Mouse (Mus musculus): ENCODE data around the gene Ptcd3.

Ptcd3 gene

DNA sequence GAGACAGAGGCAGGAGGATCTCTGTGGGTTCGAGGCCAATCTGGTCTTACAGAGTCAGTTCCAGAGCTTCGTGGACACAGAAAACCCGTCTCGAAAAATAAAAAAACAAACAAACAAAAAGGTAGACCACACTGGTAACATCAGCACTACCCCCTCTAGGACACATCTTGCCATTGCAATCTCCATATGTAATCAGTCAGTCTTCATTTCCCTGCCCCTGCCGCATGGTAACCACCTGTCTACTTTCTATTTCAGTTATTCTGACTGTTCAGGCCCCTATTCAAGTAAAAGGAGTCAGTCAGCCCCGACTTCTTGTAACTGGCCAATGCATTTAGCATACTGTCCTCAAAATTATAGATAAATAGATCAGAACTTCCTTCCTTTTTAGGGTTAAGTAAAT is 1.3 kb upstream of the Ptcd3 start:
- no peak for TF ChIP-seq GATA4 (IDR thresholded peaks at IDR 0.05; ENCODE audit: insufficient replicate concordance, low read length)

DNA sequence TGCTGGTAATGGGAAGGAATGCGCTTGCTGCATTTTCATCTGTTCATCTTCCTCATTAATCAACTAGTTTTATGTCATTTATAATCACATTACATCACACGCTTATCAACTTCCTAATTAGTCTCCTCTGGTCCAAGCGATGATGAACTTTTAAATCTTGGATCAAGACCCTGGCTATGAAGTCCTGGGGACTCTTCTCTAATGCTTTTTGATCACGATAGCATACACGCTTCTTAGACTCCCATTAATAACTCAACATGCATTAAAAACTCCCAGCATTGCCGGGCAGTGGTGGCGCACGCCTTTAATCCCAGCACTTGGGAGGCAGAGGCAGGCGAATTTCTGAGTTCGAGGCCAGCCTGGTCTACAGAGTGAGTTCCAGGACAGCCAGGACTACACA is 834 bp upstream of the Ptcd3 start:
- no peak for TF ChIP-seq GATA4 (IDR thresholded peaks at IDR 0.05; ENCODE audit: insufficient replicate concordance, low read length)

DNA sequence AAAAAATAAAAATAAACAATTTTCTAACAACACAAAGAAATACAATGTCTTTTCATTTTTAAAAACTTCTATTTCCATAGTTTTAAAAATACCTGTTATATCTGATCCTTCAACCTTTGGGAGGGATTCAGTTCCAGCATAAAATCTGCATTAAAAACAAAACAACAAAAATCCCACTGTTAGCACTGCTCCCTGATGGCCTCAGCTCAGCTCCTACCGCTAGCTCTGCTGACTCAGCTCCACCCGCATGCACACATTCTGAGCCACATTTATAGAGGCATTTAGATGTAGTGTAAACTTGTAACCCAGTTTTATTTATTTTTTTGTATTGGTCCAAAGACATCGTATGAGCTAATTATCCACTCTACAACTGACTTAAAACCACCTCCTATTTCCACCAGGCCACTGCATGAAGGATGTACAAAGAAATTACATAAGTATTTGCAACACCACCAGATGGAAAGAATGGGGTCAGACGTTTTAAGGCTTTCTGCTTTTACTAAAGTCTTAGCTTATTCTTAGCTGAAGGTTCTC is 781 bp downstream of the Ptcd3 start:
- no peak for TF ChIP-seq GATA4 (IDR thresholded peaks at IDR 0.05; ENCODE audit: insufficient replicate concordance, low read length)

DNA sequence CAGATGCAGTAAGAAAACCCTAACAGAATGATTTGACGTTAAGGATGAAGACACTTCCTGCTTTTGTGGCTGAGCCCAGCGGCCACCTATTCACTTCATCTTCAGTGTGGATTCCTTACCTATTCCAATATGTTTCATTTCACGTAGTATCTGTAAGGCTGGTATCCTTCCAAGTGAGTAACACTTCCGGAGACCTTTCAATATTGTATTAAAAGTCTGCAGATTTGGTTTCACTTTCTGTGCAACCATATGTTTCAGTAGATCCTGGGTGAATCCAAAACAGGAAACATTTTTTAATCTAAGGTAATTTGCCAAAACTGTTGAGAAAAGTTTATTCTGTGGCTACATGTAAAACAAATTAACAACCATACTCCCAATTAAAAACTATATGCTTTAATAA is 15.3 kb downstream of the Ptcd3 start:
- TF ChIP-seq GATA4 (IDR thresholded peaks at IDR 0.05; ENCODE audit: insufficient replicate concordance, low read length): no peak

DNA sequence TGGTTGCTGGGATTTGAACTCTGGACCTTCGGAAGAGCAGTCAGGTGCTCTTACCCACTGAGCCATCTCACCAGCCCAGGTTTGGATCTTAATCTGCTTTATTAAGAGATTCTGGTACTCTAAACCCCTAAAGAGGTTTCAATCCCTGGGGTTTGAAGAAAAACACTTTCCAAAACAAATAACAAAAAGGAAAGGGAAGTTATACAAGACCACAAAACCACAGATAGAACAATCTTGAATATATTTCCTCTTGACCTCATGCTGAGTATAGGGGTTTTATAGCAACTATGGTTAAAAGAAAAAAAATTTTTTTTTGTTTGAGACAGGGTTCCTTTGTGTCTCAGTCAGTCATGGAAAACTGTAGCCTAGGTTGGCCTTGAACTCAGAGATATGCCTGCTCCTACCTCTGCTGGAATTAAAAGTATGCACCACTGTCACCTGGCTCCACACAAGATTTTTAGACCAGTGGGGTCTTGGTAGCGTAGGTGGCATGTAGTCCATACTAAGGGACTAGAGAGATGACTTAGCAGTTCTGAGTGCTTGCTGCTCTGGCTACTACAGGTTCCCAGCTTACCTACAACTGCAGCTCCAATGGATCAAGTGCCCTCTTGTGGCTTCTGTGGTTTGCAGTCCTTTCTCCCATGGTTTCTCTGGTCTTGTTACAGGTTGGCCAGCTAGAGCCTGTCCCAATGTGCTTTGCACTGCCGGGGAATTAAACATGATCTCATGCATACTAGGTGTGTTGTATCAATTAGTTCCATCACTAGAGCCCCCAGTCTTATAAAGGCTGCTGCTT is 30.4 kb downstream of the Ptcd3 start:
- no peak for TF ChIP-seq GATA4 (IDR thresholded peaks at IDR 0.05; ENCODE audit: insufficient replicate concordance, low read length)

DNA sequence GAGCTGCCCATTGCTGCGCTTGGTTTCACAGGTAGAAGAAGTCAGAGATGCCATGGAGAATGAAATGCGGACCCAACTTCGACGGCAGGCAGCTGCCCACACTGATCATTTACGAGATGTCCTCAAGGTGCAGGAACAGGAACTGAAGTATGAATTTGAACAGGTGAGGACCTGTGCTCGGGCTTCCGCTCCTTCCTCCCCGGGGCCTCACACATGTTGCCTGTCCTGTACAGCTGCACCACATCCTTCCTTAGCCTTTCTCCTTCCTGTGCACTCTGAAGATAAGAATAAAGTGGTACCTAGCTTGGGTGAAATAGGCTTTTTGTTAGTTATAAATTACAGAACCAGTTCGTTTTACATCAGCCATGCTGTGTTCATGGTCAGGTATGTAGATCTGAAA is 37.2 kb downstream of the Ptcd3 start:
- TF ChIP-seq GATA4 (IDR thresholded peaks at IDR 0.05; ENCODE audit: insufficient replicate concordance, low read length): no peak

DNA sequence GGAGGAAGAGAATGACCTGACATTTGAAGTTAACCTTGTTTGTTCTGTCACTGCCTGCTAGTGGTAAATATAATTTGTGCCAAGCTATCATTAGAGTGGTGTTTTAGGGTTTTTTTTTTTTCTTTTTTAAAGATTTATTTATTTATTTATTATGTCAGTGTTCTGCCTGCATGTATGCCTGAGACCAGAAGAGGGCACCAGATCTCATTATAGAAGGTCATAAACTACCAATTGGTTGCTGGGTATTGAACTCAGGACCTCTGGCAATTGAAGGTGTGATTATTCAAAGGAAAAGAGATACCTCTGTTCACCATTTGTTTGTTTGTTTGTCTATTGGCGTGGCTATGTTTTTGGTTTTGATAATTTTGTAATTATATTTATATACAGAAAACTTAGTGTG is 39.7 kb downstream of the Ptcd3 start:
- no peak for TF ChIP-seq GATA4 (IDR thresholded peaks at IDR 0.05; ENCODE audit: insufficient replicate concordance, low read length)

DNA sequence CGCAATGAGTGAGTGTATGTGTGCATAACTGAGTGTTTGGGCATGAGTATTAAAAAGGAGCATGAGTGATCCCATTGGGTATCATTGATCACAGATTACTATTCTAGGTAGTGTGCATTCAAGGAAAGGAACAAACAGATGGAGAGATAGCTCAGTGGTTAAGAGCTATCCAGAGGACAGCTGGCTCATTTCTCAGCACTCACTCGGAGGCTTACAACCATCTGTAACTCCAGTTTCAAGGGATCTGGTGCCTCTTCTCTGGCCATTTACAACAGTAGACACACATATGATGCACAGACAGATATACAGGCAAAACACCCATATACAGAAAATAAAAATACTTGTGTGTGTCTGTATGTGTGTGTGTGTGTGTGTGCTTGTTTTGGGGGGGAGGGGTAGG is 40.8 kb downstream of the Ptcd3 start:
- no peak for TF ChIP-seq GATA4 (IDR thresholded peaks at IDR 0.05; ENCODE audit: insufficient replicate concordance, low read length)

DNA sequence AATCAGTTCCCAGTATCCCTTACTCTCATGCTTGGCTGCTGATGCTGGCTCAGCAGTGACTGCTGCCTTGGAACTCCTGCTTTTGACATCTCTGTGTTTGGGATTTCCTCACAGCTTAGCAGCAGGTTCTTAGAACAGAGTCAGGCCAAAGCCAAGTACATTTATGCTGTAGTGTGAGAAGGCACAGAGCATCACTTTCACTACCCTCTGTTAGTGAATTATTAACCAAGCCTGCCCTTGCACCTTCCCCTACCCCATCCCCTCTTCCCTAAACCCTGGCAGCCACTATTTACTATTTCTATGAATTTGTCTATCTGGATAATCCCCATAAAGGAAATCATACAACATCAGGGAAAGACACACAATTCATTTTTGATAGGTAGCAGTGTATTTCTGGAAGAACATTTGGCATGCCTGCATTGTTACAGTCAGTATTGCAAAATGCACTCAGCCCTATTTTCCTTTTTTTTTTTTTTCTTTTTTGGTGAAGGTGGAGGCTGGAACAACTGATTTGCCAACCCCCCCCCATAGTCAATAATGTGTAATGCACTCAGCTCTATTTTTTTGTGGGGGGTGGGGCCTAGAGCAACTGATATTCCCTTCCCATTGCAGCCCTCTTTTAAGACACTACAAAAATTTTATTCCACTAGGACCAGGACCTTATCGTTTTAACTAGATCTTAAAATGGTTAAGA is 67.8 kb downstream of the Ptcd3 start:
- TF ChIP-seq GATA4 (IDR thresholded peaks at IDR 0.05; ENCODE audit: insufficient replicate concordance, low read length): no peak

DNA sequence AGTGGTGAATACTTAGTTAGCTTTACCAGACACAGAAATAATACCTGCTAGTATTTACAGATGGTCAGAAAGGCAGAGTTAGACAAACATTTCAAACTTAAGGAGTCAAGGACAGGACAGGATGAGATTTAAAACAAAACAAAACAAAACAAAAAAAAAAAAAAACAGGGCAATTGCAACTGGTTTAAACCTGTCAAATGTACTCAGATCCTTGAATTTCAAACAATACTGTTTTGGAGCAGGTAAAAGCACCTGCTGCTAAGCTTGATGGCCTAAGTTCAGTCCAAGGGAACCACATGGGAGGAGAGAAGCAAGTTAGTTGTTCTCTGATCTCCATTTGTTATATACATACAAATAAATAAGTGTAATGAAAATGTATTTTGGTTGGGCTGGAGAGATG is 68.7 kb downstream of the Ptcd3 start:
- TF ChIP-seq GATA4 (IDR thresholded peaks at IDR 0.05; ENCODE audit: insufficient replicate concordance, low read length): no peak

DNA sequence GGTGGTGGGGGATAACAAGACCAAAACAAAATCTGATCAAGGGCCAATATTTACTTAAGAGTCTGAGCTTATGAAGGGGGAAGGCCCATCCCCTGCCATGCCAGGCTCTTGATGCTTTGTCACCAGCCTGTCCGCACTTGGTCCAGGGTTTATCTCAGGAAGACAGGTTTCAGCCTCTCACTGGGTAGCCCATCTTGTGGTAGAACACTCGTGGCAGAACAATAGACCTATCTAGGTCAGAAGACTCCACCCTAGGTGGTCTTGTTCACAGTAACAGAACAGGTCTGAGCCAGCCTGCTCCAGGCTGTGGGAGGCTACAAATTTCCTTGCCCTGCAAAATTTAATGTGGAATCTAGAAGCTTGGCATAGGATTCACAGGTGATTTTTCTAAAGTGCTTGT is 71.7 kb downstream of the Ptcd3 start:
- no peak for TF ChIP-seq GATA4 (IDR thresholded peaks at IDR 0.05; ENCODE audit: insufficient replicate concordance, low read length)

DNA sequence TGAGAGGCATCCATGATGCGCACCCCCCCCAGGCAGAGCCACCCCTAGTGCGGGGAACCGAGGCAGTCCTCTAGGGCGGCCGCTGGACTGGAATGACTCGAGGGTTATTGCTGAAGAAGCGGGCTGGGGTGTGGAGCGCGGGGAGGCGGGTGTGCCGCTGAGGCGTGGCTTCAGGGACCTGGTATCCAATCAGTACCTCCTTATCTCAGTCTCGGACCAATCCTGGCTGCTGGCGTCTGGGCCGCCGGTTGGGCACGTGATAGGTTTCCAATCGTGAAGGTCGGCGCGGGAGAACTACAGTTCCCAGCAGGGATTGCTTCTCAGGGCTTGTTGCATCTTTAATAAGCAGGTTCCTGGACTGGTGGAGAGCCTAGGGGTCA is 77.0 kb downstream of the Ptcd3 start:
- TF ChIP-seq GATA4 (IDR thresholded peaks at IDR 0.05; ENCODE audit: insufficient replicate concordance, low read length): peak; percentile 75; the same call in 1 of the 2 replicates

DNA sequence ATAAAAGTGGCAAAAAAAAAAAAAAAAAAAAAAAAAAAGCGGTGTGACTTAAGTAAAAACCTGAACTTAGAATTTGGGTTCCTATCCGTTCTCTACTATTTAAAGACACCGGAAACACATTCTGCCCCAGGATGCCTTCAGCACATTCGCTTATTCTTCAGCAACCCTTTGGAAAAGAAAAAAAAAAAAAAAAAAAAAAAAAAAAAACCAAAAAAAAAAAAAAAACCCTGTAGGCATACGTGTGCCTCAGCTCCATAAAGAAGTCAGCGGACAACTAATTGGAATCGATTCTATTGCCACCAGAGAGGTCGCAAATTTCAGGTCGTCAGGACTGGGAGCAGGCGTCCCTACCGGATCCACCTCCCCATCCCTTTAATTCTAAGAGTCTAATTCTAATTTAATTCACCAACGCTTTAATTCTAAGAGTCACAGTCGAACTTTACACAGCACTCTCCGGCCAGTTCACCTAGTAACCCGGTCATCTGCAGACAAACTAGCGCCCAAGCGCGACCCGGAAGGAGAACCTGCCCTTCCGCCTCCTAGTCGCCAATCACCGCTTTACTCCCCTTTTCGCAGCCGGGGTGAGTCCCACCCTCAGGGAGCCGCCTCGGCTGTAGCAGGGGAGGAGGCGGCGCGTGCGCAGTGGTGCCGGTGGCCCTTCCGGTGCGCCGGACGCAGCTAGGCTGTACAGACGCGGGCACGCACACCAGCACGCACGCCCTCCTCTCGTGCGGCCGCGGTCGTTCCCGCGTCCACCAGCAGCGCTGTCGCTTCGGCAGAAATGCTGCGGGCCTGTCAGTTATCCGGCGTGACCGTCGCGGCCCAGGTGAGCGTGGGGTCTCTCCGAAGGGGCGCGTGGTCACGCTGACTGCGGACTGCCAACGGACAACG is 77.6 kb downstream of the Ptcd3 start, which contains the start of gene Immt:
TSS of gene Immt (plus strand) at position 642 of the 891 bp plus-strand sequence.
- TF ChIP-seq GATA4 (IDR thresholded peaks at IDR 0.05; ENCODE audit: insufficient replicate concordance, low read length): no peak

Data from liver, adult (tissue).